Mouse (Mus musculus) embryo, embryonic 9.5 days (tissue): ENCODE measurements at regions not wholly inside any gene's neighbourhood (a gene's known extent, or its start where the extent isn't known, plus 50 kb on each side); places are given as distances from the start of the nearest gene placed in this dataset.
A peak's percentile ranks its signal among the peaks of the same experiment; 100 is the strongest.

ENCODE experiments used
- DNase-seq: peaks from one replicate; pipeline ENCODE4 v3.0.0-alpha.2; 2017; ENCODE audit errors: extremely low spot score

GRCm38 (mm10) chr19:14343890-14344289 lies 254.0 kb downstream of the Tle4 start:
- DNase-seq, result no peak

DNA sequence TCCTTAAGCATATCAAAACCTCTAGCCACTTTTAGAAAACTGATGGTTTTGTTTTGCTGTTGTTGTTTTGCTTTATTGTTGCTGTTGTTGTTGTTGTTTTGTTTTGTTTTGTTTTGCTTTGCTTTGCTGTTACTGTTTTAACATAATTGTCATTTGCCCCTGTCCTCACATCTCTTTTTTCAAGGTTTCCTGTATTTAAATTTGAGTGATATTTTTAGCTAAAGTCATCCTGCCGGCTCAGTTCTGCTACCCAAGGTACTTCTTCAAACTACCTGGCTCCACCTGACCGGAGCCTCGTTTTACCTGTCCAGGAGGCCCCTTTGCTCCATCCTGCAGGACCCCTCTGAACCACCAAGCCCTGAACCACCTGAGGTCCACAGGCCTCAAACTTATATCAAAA lies 253.4 kb downstream of the Tle4 start:
- DNase-seq, result no peak

DNA sequence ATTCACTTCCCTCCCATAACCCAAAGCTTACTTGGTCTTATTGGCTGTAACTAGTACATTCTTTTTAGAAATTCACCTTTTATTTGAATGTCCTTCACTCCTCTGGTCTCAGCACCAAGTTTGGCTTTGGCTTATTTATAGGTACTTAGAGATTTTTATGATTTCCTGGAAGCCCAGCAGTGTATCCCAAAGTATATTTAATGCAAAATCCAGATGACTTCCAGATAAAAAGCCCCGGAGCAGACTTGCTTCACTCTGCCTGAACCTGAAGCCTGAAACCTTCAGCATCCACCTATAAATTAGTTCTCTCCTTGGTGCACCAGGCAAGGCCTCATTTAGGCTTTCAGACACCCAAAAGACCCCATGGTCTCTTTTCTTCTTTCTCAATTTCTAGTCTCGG lies 250.8 kb downstream of the Tle4 start:
- DNase-seq, result no peak

GRCm38 (mm10) chr19:14347429-14347828 lies 250.4 kb downstream of the Tle4 start:
- no peak for DNase-seq

GRCm38 (mm10) chr19:14349753-14350152 lies 248.1 kb downstream of the Tle4 start:
- DNase-seq, result no peak

- DNase-seq, result no peak
Observed at GRCm38 (mm10) chr19:14351728-14352340, 246.0 kb downstream of the Tle4 start.

- no peak for DNase-seq
Observed at GRCm38 (mm10) chr19:14352551-14352950, 245.3 kb downstream of the Tle4 start.

- no peak for DNase-seq
Observed at GRCm38 (mm10) chr19:14353151-14353550, 244.7 kb downstream of the Tle4 start.

DNA sequence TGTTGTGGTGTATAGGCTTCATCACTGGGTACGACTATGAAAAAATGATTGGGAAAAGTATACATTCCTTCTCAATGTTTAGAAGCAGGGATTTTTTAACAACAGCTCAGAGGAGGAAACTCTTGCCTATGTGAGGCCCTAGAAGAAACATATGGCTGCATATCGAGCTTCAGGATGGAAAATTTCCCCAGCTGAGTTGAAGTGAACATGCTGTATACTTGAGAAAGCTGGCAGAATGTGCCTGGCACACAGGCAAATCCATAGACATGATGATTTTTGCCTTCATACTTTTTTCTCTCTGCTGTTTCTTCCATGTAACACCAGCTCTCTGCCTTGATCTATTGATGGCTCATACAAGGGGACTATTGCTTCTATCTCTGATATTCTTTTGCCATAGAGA lies 242.7 kb downstream of the Tle4 start:
- no peak for DNase-seq

DNA sequence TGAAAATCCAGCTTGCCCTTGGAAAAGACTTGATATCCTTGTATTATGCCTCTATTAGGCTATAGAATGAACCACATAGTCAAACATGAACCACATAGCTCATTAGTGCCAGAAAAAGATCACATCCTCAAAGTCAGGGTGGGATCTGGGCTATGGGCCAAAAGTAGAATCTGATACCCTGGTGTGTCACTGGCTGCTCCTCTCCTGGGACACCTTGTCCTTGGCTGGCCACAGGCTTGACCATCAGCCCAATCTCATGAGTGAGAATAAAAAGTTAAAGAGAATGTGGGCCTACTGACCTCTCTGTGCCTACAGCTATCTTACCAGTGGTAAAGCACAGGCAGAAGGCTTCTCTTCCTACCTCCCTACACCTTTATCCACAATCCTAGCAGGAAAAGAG lies 241.9 kb downstream of the Tle4 start:
- DNase-seq, result no peak

DNA sequence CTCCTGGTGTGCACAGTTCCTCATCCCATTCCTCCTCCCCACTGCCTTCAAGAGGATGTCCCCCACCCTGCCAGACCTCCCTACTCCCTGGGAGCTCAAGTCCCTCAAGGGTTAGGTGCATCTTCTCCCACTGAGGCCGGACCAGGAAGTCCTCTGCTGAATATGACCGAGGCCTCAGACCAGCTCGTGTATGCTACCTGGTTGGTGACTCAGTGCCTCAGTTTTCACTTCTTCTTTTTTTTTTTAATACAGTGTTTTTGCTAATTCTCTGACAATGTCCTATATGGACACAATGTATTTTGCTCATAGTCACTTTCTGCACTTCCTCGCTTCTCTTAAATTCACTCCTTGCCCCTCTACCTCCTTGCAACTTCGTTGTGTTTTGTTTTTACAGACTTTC lies 237.2 kb downstream of the Tle4 start:
- DNase-seq, result no peak

DNA sequence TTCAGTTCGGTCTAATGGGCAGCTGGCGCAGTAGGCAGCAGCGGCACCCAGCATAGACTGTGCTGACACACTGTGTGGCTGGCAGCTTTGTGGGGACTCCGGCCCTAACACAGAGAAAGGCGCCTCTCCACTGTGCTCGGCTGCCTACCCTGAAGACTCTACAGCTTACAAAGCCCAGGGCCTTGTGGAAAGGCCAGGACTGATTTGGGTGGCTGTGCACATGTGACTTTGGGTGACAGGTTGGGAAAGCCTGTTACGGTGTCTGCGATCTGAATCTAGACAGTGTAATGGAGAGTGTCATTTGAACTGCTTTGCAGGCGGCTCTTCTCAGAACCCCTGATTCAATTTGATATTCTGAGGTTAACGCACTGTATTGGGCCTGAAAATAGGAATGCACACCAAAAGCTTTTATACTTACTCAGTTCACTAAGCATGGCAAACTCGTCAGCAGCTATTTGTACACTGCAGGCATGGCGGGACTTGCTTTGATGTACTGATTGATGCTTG lies 228.7 kb downstream of the Tle4 start:
- peak; percentile 5 for DNase-seq

GRCm38 (mm10) chr19:14371360-14371759 lies 226.5 kb downstream of the Tle4 start:
- DNase-seq, result no peak

- DNase-seq, result no peak
Observed at GRCm38 (mm10) chr19:14373996-14374395, 223.9 kb downstream of the Tle4 start.

DNA sequence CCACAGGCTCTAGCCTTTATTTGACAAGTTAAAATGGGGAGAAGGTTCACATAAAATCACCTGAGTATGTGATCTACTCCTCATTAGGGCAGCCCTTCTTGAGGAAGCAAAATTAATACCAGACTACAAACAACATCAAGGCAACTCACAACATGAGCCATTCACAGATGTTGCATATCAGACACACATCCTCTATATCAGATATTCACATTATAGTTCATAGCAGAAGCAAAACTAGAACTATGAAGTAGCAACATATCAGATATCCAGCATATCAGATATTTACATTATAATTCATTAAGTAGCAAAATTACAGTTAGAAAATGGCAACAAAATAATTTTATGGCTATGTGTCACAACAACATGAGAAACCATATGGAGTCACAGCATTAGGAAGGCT lies 217.0 kb downstream of the Tle4 start:
- DNase-seq, result no peak

DNA sequence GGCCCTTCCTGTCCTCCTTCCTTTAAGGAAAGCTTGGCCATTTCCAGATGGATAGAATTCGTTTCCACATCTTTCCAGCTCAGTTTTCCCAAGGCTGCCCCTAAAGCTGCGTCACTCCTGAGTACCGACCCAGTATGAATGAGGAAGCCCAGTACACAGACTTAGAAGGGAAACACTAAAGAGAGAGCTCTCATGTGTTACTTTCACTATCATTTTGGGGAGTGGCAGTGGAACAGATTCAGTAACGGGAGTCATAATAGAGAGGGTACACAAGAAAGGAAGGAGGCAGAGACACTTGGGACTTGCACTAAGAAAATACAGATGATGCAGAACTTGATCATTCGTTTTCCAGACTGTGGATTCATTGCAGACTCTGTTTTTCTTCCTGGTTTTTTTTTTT lies 210.1 kb downstream of the Tle4 start:
- DNase-seq, result no peak

- no peak for DNase-seq
Observed at GRCm38 (mm10) chr19:14388539-14388938, 209.3 kb downstream of the Tle4 start.

- DNase-seq, result no peak
Observed at GRCm38 (mm10) chr19:14389881-14390837, 207.7 kb downstream of the Tle4 start.

DNA sequence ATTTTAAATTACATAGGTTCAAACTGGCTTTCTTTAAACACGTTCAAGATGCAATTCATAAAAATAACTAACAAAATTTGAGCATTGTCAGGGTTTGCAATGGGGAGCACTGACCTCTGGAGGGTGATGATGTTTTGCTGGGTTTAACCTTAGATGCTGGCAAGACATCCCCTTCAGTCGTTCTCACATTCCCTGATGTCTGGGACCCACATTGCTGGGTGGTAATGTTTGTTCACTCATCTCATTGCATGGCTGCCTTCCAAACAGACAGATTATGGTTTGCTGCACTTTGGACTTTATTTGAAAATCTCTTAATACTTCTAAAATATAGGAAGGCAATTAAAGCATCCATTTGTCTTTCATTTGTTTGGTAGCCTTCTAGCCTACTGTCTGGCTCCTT lies 206.9 kb downstream of the Tle4 start:
- no peak for DNase-seq
